Mouse (Mus musculus): Measurements from ENCODE around the gene Gata5. TPM values are rescaled to one million over a fixed set of nuclear protein-coding genes. Genes with fewer than 3 reads are reported as not detected.
A peak's percentile ranks its signal among the peaks of the same experiment; 100 is the strongest.

Gata5 gene
- polyA plus RNA-seq, 1 experiment = not detected

DNA sequence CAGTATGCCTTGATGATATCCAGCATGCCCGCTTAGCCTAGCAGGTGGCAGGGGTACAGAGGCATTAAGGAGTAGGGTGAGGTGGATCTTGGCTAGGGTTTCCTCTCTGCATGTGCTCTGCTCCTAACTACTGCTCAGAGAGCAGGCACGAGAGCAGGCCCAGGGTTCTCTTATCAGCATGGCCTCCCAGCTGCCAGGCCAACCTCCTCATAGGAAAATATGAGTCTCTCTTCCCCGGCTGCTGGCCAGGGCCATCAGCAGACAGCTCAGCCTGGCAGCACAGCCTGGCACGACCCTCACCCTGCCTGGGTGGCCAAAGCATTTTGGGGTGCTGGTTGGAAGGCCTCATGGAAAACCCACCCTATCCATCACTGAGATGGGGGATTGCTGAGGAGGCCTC is 23.4 kb downstream of the Gata5 start:
- no peak for DNase-seq (ENCODE audit: extremely low spot score in 1 of 2, low spot score in 1 of 2)

DNA sequence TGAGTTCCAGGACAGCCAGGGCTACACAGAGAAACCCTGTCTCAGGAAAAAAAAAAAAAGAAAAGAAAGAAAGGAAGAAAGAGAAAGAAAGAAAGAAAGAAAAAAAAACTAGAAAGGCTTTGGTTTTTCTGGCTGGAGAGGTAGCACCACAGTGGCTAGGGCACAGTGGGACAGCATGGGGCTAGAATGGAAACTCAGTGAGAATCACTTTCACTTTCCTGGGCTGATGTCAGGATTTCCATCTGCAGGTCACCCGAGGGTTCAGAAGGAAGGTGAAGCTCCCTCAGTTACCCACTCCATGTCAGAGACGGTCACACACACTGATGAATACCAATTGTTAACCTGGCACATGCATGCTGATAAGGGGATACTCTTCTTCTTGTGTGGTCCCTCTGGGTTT is 26.8 kb downstream of the Gata5 start:
- no peak for DNase-seq (ENCODE audit: extremely low spot score in 1 of 2, low spot score in 1 of 2)

DNA sequence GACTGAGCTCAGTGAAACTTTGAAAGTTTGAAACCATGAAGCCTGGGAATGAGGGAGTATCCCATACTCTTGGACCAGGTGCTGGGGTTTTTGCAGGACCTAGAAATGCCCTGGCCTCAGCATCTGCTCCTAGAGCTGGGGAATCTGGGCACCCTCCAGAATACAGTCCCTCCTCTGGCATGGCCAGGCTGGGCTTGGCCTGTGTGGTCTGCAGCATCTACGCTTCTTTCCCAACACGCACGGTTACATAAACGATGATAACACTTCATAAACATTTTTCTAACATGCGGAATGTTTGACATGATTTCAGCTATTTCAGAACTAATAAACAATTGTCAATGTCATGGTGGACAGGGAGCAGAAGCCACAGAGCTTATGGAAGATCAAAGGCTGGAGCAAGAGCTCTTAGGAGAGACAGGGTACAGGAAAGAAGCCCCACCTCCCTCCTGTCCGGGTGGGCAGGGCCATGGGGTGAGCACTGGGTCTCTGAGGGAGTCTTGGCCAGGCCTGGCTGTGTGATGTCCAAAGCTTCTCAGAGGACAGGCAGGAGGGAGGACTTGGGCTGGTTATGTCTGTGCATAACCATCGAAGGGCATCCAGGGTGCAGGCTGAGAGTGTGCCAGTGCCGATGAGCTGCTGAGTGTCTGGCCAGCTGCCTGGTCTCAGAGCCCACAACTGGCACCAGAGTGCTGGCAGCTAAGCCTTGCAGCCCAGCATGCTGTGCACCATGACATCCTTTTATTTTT is 27.9 kb downstream of the Gata5 start:
- DNase-seq (ENCODE audit: extremely low spot score in 1 of 2, low spot score in 1 of 2) = no peak

DNA sequence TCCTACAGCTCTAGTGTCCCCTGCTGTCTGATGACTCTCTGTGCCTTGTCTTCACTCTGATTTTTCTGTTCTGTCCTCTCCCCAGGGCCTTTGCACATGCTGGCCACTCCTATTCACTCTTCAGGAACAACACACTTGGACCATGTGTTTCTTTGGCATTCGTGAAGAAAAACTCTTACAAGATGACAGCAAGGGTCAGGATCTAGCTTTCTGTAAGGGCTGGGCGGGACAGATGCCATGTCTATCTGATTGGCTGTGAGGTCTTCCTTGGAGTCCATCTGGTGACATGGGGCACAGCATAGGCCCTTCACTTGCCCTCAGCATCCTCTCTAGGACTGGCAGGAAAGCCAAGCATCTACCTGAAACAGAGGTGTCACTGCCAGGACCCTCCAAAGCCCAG is 28.5 kb downstream of the Gata5 start:
- DNase-seq (ENCODE audit: extremely low spot score in 1 of 2, low spot score in 1 of 2) = no peak

DNA sequence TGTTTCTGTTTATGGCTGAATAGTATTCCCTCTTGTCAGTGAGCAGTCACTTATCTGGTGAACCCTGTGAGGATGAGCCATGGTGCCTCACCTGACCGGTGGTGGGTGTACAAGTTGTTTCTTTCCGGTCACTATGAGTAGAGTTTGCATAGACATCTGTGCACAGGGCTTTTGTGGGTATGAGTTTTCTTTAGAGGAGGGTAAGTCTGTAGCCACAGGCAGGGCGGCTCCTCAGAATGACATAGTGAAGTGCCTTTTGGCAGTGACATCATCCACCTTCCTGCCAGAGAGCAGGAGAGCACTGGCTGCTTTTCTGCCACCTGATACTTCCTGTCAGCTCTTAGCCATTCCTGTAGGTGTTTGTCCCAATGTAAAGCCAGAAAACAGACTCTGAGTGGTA is 29.0 kb downstream of the Gata5 start:
- no peak for DNase-seq (ENCODE audit: extremely low spot score in 1 of 2, low spot score in 1 of 2)

DNA sequence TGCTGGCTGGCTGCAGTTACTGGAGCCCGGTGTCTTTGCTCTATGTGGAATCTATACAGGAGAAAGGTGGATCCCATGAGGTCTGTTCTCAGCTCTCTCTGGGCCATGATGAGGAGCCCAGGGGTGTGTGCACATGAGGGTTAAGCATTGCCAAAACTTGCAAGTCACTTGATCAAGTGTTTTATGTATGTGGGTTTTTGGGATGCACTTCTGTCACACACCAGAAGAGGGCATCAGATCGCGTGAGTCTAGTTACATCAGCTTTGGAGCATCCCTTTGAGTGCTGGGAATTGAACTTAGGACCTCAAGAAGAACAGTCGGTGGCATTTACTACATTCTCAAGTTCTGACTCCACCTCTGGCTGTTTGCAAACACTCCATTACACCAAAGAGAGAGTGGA is 29.9 kb downstream of the Gata5 start:
- no peak for DNase-seq (ENCODE audit: extremely low spot score in 1 of 2, low spot score in 1 of 2)

DNA sequence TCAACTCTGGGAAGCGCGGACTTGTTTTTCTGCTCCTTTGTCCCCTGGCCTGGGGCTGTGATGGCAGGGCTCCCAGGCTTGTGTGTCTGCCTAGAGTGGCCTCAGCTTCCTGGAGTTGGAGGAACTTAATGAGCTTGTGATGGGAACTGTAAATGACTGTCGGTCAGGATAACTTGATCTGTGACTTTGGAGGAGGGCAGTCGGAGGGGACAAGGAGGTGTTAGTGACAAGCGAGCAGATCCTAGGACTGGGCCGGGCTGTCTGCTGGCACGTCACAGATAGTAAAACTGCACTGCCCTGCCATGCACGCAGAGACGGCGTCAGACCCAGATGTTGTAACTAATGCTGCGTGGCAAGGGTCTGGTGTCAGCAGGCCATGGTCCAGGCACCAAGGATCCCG is 31.0 kb downstream of the Gata5 start:
- DNase-seq (ENCODE audit: extremely low spot score in 1 of 2, low spot score in 1 of 2) = no peak

DNA sequence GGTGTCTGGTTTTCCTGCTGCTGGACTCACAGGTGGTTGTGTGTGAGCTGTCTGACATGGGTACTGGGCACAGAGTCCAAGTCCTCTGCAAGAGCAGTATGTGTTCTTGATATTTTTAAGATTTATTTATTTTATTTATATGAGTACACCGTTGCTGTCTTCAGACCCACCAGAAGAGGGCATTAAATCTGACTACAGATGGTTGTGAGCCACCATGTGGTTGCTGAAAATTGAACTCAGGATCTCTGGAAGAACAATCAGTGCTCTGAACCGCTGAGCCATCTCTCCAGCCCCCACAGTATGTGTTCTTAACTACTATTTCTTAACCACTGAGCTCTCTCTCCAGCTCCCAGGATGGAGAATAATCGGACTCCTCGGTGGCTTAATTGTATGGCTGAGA is 32.3 kb downstream of the Gata5 start:
- no peak for DNase-seq (ENCODE audit: extremely low spot score in 1 of 2, low spot score in 1 of 2)

DNA sequence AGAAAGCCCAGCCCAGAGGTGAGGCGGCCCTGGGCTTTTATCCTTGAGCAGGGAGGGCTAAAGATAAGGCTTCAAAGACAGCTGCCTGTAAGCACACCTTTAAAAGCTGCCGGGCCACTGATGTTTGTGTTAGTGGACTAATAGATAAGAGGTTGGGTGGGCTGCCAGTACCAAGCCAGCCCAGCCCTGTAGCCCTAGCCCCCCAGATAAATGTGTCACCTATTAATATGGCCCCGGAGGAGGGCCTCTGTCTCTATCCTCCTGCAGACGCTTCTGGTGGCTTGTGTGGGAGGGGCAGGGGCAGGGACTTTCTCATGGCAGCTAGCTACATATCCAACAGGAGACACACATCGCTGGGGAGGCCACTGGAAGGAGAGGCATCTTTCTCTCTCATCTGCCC is 33.7 kb downstream of the Gata5 start:
- no peak for DNase-seq (ENCODE audit: extremely low spot score in 1 of 2, low spot score in 1 of 2)

DNA sequence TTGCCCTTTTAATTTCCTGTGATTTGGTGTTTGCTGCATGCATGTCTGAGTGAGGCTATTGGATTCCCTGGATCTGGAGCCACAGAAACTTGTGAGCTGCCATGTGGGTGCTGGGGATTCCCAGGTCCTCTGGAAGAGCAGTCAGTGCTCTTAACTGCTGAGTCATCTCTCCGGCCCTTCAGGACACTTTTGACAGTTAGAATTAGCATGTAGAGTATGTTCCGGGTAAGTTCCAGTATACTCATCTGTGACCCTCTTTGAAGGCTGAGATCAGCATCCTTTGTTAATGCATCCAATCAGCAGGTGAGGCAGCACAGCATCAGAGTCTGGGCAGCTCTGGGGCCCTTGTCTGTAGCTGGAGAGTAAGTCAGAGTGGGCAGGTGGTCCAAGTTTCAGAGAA is 34.2 kb downstream of the Gata5 start:
- no peak for DNase-seq (ENCODE audit: extremely low spot score in 1 of 2, low spot score in 1 of 2)

DNA sequence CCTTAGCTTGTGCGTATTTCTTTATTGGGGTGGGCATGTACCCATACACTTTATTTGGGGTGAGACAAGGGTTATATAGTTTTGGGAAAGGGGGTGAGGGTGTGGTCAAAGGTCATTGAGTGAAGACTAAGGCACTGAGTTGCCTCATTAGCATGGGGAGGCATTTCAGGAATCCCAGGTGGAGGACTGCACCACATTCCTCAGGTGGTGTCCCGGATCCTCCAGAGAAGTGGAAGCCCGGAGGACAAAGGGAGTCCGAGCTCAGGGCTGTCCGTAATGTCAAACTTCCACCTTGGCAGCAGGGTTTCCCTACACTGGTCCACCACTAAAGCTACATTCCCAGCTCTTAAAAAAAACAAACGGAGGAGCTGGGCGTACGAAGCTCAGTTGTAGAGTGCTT is 41.6 kb downstream of the Gata5 start:
- DNase-seq (ENCODE audit: extremely low spot score in 1 of 2, low spot score in 1 of 2) = no peak

DNA sequence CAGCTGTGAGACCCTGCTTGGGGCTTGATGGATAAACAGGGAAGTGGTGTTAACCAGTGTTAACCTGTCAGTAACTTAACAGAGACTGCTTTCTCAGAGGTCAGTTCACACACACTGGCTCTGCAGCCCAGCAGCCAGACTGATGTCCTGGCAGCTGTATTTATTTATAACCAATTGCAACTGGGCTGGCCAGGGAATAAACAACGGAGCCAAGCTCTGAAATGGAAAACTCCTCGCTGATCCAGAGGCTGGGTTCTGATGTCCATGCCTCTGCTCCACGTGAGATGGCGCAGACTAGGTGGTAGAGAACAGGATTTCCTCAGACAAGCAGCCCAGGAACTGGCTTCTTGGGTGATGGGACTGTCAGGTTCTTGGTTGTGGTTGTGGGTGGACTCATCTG is 42.5 kb downstream of the Gata5 start:
- DNase-seq (ENCODE audit: extremely low spot score in 1 of 2, low spot score in 1 of 2) = no peak

DNA sequence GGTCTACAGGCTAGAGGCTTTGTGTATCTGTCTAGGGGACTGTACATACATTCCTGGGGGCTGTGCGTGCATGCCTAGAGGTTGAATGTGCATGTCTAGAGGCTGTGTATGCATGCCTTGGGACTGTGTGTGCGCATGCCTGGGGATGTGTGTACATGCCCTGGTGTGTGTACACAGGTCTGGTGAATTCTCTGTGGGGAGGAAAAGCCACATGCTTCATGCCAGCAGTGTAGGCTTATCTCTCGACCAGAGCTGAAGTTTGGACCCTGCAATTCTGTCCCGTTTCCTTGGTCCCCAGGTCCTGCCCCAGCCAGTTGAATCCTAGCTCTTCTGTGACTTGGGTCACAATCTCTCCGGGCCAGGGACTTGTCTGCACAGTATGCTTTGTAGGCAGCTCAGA is 42.9 kb downstream of the Gata5 start:
- DNase-seq (ENCODE audit: extremely low spot score in 1 of 2, low spot score in 1 of 2) = no peak

DNA sequence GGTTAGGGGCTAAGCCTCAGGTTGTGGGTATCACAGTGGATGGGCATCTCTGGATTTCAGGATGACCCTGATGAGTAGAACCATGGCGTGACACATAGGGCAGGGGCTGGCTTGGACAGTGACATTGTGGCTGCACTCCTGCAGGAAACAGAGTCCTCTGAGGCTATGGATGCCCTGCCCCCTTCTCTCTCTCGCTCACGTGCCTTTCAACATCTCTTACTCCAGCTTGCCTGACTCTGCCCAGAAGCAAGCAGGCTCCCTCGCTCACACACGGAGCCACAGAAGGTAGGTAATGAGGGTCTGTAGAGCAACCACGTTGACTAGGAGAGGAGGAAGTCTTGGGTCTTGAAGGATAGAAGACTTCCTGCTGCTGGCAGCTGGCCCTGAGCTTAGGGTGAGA is 44.0 kb downstream of the Gata5 start:
- DNase-seq (ENCODE audit: extremely low spot score in 1 of 2, low spot score in 1 of 2) = no peak

DNA sequence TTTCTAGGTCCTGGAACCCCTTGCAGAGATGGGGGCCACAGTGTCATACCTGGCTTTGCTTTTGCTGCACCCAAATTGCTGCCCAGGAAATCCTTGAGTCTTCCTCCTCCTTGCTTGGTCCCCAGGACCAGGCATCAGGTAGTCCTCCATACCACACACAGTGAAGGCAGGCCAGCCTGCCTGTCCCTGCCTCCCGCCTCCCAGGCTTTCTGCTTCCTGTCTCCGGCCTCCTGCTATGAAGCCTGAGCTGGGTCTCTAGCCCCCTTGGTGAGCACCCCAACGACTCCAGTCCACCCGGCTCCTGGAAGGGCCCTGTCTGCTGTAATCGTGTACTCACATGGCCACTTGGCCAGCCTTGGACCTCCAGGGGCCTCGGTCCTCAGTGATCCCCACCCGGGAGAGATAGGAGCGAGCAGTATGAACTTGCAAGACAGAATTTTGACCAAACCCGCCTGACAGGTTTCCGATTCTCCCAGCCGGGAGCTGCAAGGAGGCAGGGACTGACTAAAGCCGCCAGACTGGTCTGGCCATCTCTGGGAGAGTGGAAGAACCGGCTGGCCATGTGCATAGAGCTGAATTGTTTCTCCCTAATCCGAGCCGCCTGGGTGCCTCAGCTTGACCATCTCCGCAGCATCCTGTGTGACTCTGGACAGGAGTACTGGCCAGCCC is 44.9 kb downstream of the Gata5 start, which contains the start of gene Rbbp8nl:
Gene Rbbp8nl, minus strand, starts transcription at position 440 of the 669 bp plus-strand sequence.
- DNase-seq (ENCODE audit: extremely low spot score in 1 of 2, low spot score in 1 of 2) = no peak

DNA sequence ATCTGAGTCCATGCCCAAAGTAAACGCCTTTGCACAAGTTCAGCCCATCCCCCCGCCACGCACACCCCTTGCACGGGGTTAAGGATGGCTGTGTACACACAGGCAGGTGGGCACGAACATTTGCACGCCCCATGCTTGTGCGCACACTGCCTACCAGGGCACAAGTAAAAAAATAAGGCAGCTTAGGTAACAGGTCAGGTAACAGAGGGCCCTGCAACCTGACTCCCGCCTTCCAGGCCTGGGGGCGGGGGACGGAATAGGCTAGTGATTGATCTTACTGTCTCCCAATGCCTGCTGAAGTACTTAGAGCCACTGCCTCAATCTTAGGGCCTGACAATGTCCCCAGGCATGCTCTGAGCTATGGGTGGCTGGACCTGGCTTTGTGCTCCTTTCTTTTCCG is 45.5 kb downstream of the Gata5 start:
- DNase-seq (ENCODE audit: extremely low spot score in 1 of 2, low spot score in 1 of 2) = no peak

DNA sequence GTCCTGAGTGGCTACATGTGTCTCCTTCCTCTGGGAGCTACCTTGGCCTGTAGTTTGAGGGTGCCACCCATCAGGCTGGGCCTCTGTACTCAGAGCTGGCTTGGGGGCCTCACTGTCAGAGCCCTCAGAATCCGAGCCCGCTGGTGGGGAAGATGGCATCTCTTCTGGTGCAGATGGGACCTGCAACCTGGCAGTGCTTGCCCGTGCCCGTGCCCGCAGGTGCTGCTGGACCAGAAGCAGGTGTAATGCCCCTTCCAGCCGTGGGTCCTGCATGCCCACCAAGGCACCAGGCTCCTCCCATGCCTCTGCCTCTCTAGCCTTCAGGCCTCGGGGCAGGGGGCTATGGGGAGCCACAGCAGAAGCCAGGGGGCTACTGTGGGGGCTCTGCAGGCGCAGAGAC is 55.2 kb downstream of the Gata5 start:
- no peak for DNase-seq (ENCODE audit: extremely low spot score in 1 of 2, low spot score in 1 of 2)

DNA sequence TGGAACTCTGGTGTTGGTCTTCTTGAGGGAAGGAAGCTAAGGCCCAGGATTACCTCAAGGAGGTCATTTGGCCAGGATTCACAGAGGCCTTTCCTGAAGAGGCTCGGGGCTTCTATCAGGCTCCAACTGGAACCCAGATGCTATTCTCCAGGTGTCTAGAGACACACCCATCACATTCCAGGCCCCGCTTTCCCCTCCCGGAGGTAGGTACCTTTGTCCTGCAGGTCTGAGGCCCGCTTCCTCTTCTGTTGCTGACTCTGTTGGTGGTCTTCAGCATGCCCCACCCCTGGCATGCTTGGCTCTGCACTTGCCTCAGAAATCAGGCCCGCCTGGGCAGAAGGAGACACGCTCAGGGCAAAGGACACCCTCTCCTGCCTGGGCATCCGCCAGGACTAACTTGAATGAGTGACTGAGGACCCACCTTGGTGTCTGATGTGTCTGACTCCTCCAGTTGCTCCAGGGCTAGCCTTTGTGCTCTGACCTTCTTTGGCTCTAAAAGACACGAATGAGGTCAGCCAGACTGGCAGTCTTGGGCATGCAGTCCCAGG is 56.7 kb downstream of the Gata5 start:
- DNase-seq (ENCODE audit: extremely low spot score in 1 of 2, low spot score in 1 of 2) = no peak

DNA sequence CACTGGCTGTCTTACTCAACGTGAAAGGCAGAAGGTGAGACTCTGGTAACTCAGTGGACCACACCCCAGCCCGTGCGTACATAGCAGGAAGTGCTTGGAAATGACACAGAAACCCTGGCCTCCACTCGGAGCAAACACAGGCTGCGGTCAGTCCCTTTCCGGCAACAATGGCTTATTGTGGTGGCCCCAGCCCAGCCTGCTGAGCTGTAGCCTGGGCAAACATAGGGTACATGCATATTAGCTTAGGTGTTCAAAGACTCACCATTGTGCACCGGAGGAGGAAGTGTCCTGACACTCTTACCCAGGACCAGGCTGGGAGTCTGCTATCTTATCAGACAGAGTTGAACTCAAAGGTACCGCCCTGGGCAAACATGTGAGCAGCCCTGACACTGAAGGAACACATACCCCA is 57.6 kb downstream of the Gata5 start:
- DNase-seq (ENCODE audit: extremely low spot score in 1 of 2, low spot score in 1 of 2) = no peak

DNA sequence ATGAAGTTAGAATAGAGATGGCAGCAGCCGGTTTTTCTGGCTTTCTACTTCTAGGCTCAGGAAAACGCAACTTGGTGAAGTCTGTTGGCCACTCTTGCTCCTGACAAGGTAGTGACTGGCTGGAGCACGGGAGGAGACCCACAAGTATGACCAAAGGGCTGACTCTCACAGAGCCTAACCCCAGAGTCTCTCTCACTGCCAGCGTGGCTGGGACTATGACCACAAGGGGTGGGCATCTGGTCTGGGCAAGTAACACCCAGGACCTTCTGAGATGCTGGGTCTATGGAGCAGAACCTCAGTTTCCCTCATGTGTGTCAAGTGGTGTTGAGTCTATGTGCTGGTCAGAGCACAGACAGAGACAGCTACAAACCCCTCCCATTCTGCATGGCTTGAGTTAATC is 58.1 kb downstream of the Gata5 start:
- no peak for DNase-seq (ENCODE audit: extremely low spot score in 1 of 2, low spot score in 1 of 2)

DNA sequence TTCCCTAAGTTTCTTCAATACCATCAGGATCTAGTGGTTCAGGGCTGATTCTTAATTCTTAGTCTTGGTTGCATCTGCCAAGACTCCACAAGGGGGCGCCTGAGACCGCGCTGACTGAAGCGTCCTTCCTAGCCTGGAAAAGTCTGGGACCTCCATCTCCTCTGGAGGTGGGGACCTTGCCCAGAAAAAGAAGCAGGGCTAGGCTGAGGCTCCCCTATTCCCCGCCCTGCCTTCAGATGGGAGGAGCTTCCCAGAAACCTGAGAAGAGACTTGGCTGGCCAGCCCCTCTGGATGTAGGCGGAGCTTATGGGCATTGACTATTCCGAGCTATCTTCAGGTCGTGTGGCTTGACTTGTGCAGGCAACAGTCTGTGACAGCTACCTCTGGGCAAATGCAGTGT is 58.7 kb downstream of the Gata5 start:
- DNase-seq (ENCODE audit: extremely low spot score in 1 of 2, low spot score in 1 of 2) = peak in 1 of 2 experiments; percentile 87
